Mouse (Mus musculus) MEL (cell line): ENCODE measurements at regions not wholly inside any gene's neighbourhood (a gene's known extent, or its start where the extent isn't known, plus 50 kb on each side); places are given as distances from the start of the nearest gene placed in this dataset.
"Not testable (repeated sequence)": the region's sequence is repeated elsewhere in the genome, so short reads cannot be mapped to it uniquely, and the experiment has no call there.

Experiments used
- DNase-seq: peaks from one replicate; pipeline ENCODE4 v3.0.0; 2011; ENCODE audit warnings: low read depth, low spot score
- H3K27ac ChIP-seq: 2 replicates; pipeline ENCODE4 v1.5.1; 2012; ENCODE audit warnings: low read depth, mild to moderate bottlenecking, control low read depth, low read length, moderate library complexity; ENCODE audit not compliant: control insufficient read depth
- H3K27me3 ChIP-seq, 2 experiments: fragments of 150-350 bp in 1 of 2; sonication (generic) in 1 of 2; 2 replicates each; pipeline ENCODE4 v1.6.1; 2012; ENCODE audit warnings: low read length in 2 of 2, mild to moderate bottlenecking in 2 of 2, improper control_type of control experiment in 1 of 2, moderate library complexity in 1 of 2; ENCODE audit not compliant: insufficient read depth in 2 of 2, control insufficient read depth in 1 of 2
- H3K36me3 ChIP-seq, 2 experiments: 2 replicates each; pipeline ENCODE4 v1.6.1; 2012 to 2014; ENCODE audit warnings: low read length in 2 of 2, improper control_type of control experiment in 1 of 2, inconsistent platforms in 1 of 2, mild to moderate bottlenecking in 1 of 2; ENCODE audit not compliant: insufficient read depth in 2 of 2, control insufficient read depth in 1 of 2
- H3K4me1 ChIP-seq, 2 experiments: fragments of 150-350 bp in 1 of 2; sonication (generic) in 1 of 2; 2 replicates each; pipeline ENCODE4 v1.6.1; 2012; ENCODE audit warnings: low read length in 2 of 2, improper control_type of control experiment in 1 of 2, mild to moderate bottlenecking in 1 of 2; ENCODE audit not compliant: insufficient read depth in 2 of 2, control insufficient read depth in 1 of 2
- H3K4me3 ChIP-seq, 2 experiments: fragments of 150-350 bp in 1 of 2; sonication (generic) in 1 of 2; 2 replicates each; pipeline ENCODE4 v1.5.1; 2012; ENCODE audit warnings: low read depth in 2 of 2, low read length in 2 of 2, mild to moderate bottlenecking in 2 of 2, moderate library complexity in 2 of 2, control low read depth in 1 of 2, improper control_type of control experiment in 1 of 2; ENCODE audit not compliant: control insufficient read depth in 1 of 2, insufficient read depth in 1 of 2
- H3K79me2 ChIP-seq: 2 replicates; pipeline ENCODE4 v1.6.1; 2012; ENCODE audit warnings: mild to moderate bottlenecking, low read length, moderate library complexity; ENCODE audit not compliant: control insufficient read depth, poor library complexity, insufficient read depth
- H3K9ac ChIP-seq: 2 replicates; pipeline ENCODE4 v1.6.1; 2012; ENCODE audit warnings: low read depth, mild to moderate bottlenecking, control low read depth, low read length, moderate library complexity; ENCODE audit not compliant: control insufficient read depth, poor library complexity, severe bottlenecking
- H3K9me3 ChIP-seq: fragments of 150-350 bp; sonication (generic); replicated peaks from 2 replicates; pipeline ENCODE4 v1.6.1; 2012; ENCODE audit warnings: mild to moderate bottlenecking, low read length, improper control_type of control experiment, moderate library complexity; ENCODE audit not compliant: insufficient read depth
- BHLHE40 ChIP-seq: IDR thresholded peaks from 2 replicates; pipeline ENCODE4 v1.6.1; 2012; ENCODE audit warnings: low read depth, mild to moderate bottlenecking, inconsistent platforms, low read length, improper control_type of control experiment, borderline replicate concordance
- CHD1 ChIP-seq: IDR thresholded peaks from 2 replicates; pipeline ENCODE4 v1.6.1; 2012; ENCODE audit warnings: low read depth, mild to moderate bottlenecking, inconsistent platforms, low read length, improper control_type of control experiment
- CHD2 ChIP-seq: IDR thresholded peaks from 2 replicates; pipeline ENCODE4 v1.6.1; 2011; ENCODE audit warnings: low read length, improper control_type of control experiment
- E2F4 ChIP-seq: IDR thresholded peaks from 2 replicates; pipeline ENCODE4 v1.6.1; 2011; ENCODE audit warnings: low read depth, low read length, improper control_type of control experiment, borderline replicate concordance
- ELF1 ChIP-seq: IDR thresholded peaks from 2 replicates; pipeline ENCODE4 v1.6.1; 2014; ENCODE audit warnings: low read depth, mild to moderate bottlenecking, inconsistent platforms, low read length, improper control_type of control experiment, moderate library complexity
- ETS1 ChIP-seq: IDR thresholded peaks from 2 replicates; pipeline ENCODE4 v1.6.1; 2012; ENCODE audit warnings: low read depth, mild to moderate bottlenecking, inconsistent platforms, low read length, improper control_type of control experiment, moderate library complexity
- GABPA ChIP-seq: IDR thresholded peaks from 2 replicates; pipeline ENCODE4 v1.6.1; 2012; ENCODE audit warnings: low read depth, mild to moderate bottlenecking, inconsistent platforms, low read length, improper control_type of control experiment, moderate library complexity
- GATA1 ChIP-seq: IDR thresholded peaks from 2 replicates; pipeline ENCODE4 v1.6.1; 2011; ENCODE audit warnings: low read depth, low read length, improper control_type of control experiment
- HCFC1 ChIP-seq: IDR thresholded peaks from 2 replicates; pipeline ENCODE4 v1.6.1; 2012; ENCODE audit warnings: low read depth, mild to moderate bottlenecking, inconsistent platforms, low read length, improper control_type of control experiment, moderate library complexity
- JUND ChIP-seq: IDR thresholded peaks from 2 replicates; pipeline ENCODE4 v1.6.1; 2011; ENCODE audit warnings: low read depth, mild to moderate bottlenecking, improper control_type of control experiment, low read length
- KAT2A ChIP-seq: conservative IDR thresholded peaks from 2 replicates; pipeline ENCODE4 v1.6.1; 2012; ENCODE audit warnings: low read depth, low read length, improper control_type of control experiment, inconsistent platforms
- MAFK ChIP-seq: IDR thresholded peaks from 2 replicates; pipeline ENCODE4 v1.6.1; 2011; ENCODE audit warnings: low read depth, mild to moderate bottlenecking, low read length, improper control_type of control experiment, borderline replicate concordance
- MAX ChIP-seq: IDR thresholded peaks from 2 replicates; pipeline ENCODE4 v1.6.1; 2011; ENCODE audit warnings: low read length, improper control_type of control experiment
- MEF2A ChIP-seq: IDR thresholded peaks from 2 replicates; pipeline ENCODE4 v1.6.1; 2014; ENCODE audit warnings: low read depth, mild to moderate bottlenecking, inconsistent platforms, low read length, improper control_type of control experiment; ENCODE audit not compliant: poor library complexity, insufficient replicate concordance, severe bottlenecking; ENCODE audit errors: extremely low read depth
- MXI1 ChIP-seq: IDR thresholded peaks from 2 replicates; pipeline ENCODE4 v1.6.1; 2011; ENCODE audit warnings: mild to moderate bottlenecking, low read depth, low read length, improper control_type of control experiment
- MYB ChIP-seq: IDR thresholded peaks from 2 replicates; pipeline ENCODE4 v1.6.1; 2011; ENCODE audit warnings: mild to moderate bottlenecking, low read depth, low read length, improper control_type of control experiment
- MYC ChIP-seq: IDR thresholded peaks from 2 replicates; pipeline ENCODE4 v1.6.1; 2011; ENCODE audit warnings: low read depth, mild to moderate bottlenecking, low read length, improper control_type of control experiment, moderate library complexity
- NELFE ChIP-seq: IDR thresholded peaks from 2 replicates; pipeline ENCODE4 v1.6.1; 2011; ENCODE audit warnings: low read depth, low read length, improper control_type of control experiment
- NRF1 ChIP-seq: IDR thresholded peaks from 2 replicates; pipeline ENCODE4 v1.6.1; 2014; ENCODE audit warnings: low read depth, mild to moderate bottlenecking, inconsistent platforms, low read length, improper control_type of control experiment, moderate library complexity; ENCODE audit not compliant: poor library complexity, insufficient read depth, severe bottlenecking
- POLR2AphosphoS5 ChIP-seq: IDR thresholded peaks from 2 replicates; pipeline ENCODE4 v1.6.1; 2012; ENCODE audit warnings: low read depth, borderline replicate concordance, mild to moderate bottlenecking, inconsistent platforms, low read length, moderate library complexity, mixed read lengths
- RAD21 ChIP-seq: IDR thresholded peaks from 2 replicates; pipeline ENCODE4 v1.6.1; 2011; ENCODE audit warnings: mild to moderate bottlenecking, low read depth, low read length, improper control_type of control experiment
- RCOR1 ChIP-seq: IDR thresholded peaks from 2 replicates; pipeline ENCODE4 v1.6.1; 2012; ENCODE audit warnings: low read depth, mild to moderate bottlenecking, inconsistent platforms, low read length, improper control_type of control experiment
- SIN3A ChIP-seq: IDR thresholded peaks from 2 replicates; pipeline ENCODE4 v1.6.1; 2012; ENCODE audit warnings: low read length, improper control_type of control experiment, inconsistent platforms
- TAL1 ChIP-seq: IDR thresholded peaks from 2 replicates; pipeline ENCODE4 v1.6.1; 2012; ENCODE audit warnings: mild to moderate bottlenecking, inconsistent platforms, low read length, moderate library complexity, mixed read lengths
- TCF12 ChIP-seq: IDR thresholded peaks from 2 replicates; pipeline ENCODE4 v1.6.1; 2014; ENCODE audit warnings: low read depth, mild to moderate bottlenecking, inconsistent platforms, low read length, improper control_type of control experiment, moderate library complexity
- USF1 ChIP-seq: IDR thresholded peaks from 2 replicates; pipeline ENCODE4 v1.6.1; 2014; ENCODE audit warnings: low read depth, mild to moderate bottlenecking, inconsistent platforms, low read length, improper control_type of control experiment, moderate library complexity
- ZKSCAN1 ChIP-seq: IDR thresholded peaks from 2 replicates; pipeline ENCODE4 v1.6.1; 2012; ENCODE audit warnings: low read depth, mild to moderate bottlenecking, inconsistent platforms, low read length, improper control_type of control experiment, moderate library complexity
- ZNF384 ChIP-seq: IDR thresholded peaks from 2 replicates; pipeline ENCODE4 v1.6.1; 2012; ENCODE audit warnings: low read depth, mild to moderate bottlenecking, inconsistent platforms, low read length, improper control_type of control experiment

GRCm38 (mm10) chr9:97275449-97275848, 94.3 kb downstream of the Trim42 start:
- not testable (repeated sequence) for H3K36me3 ChIP-seq, H3K4me1 ChIP-seq, H3K27me3 ChIP-seq, H3K9me3 ChIP-seq, H3K79me2 ChIP-seq
- H3K9ac ChIP-seq = peak overlapping the region; percentile 64
- peak overlapping the region; percentile 59; the same call in 1 of the 2 replicates for H3K27ac ChIP-seq
- peak; percentile 32; the same call in 1 of the 2 replicates for TF ChIP-seq MAX
- peak; percentile 53; the same call in 1 of the 2 replicates for TF ChIP-seq NRF1
- H3K4me3 ChIP-seq = peak overlapping the region; percentile 61 to 81
- DNase-seq = peak; percentile 79

- no peaks in the 10 kb centered on the region for H3K79me2 ChIP-seq
- no peak overlapping the region for H3K4me3 ChIP-seq
- DNase-seq = no peak
- no peak overlapping the region for H3K9ac ChIP-seq
- H3K27me3 ChIP-seq = no peaks in the 10 kb centered on the region
- H3K9me3 ChIP-seq = no peaks in the 10 kb centered on the region
- no peaks in the 10 kb centered on the region for H3K36me3 ChIP-seq
- no peaks in the 10 kb centered on the region for H3K4me1 ChIP-seq
- TF ChIP-seq RCOR1 (no peak), SIN3A (no peak), USF1 (no peak), GATA1 (no peak), MXI1 (no peak), TAL1 (no peak), E2F4 (no peak), MYB (no peak), BHLHE40 (no peak), MAX (no peak), JUND (no peak), TCF12 (no peak)
- no peak overlapping the region for H3K27ac ChIP-seq
These were observed 95.9 kb downstream of the Trim42 start for GRCm38 (mm10) chr9:97273891-97274290.

GRCm38 (mm10) chr9:97272061-97272460, 97.7 kb downstream of the Trim42 start:
- Histone ChIP-seq H3K9me3 (no peaks in the 10 kb centered on the region), H3K9ac (no peak overlapping the region)
- TF ChIP-seq GABPA = no peak
- no peak for TF ChIP-seq MXI1
- no peak for TF ChIP-seq MAFK
- TF ChIP-seq RAD21 = no peak
- TF ChIP-seq ELF1 = no peak
- no peak for TF ChIP-seq KAT2A
- no peak for TF ChIP-seq MEF2A
- no peak for TF ChIP-seq CHD2
- TF ChIP-seq ZNF384 = no peak
- no peak for TF ChIP-seq HCFC1
- no peak for TF ChIP-seq ZKSCAN1
- TF ChIP-seq NELFE = no peak
- TF ChIP-seq NRF1 = no peak
- TF ChIP-seq MYB = no peak
- TF ChIP-seq CHD1 = no peak
- TF ChIP-seq ETS1 = no peak
- TF ChIP-seq MYC = no peak
- no peak for TF ChIP-seq POLR2AphosphoS5
- TF ChIP-seq USF1 = no peak

More at GRCm38 (mm10) chr9:97272061-97272460, 97.7 kb downstream of the Trim42 start:
- no peak for DNase-seq
- H3K27me3 ChIP-seq = no peaks in the 10 kb centered on the region
- no peaks in the 10 kb centered on the region for H3K4me1 ChIP-seq
- no peak overlapping the region for H3K4me3 ChIP-seq
- no peaks in the 10 kb centered on the region for H3K79me2 ChIP-seq
- H3K36me3 ChIP-seq = no peaks in the 10 kb centered on the region
- H3K27ac ChIP-seq = no peak overlapping the region
